Mouse (Mus musculus) forebrain, embryonic 12.5 days (tissue): ENCODE data around the gene Ccdc172. TPM values are rescaled to one million over a fixed set of nuclear protein-coding genes. Genes with fewer than 3 reads are reported as not detected.

Source experiments
- ATAC-seq: fragments of 200-750 bp; cut with Nextera tagmentation; 2 replicates; pipeline ENCODE4 v1.8.0; 2017; ENCODE audit warnings: moderate TSS enrichment; ENCODE audit not compliant: low FRiP score
- H3K27ac ChIP-seq: fragments of 300-500 bp; sonication (generic); 2 replicates; pipeline ENCODE4 v1.5.1; 2016; ENCODE audit warnings: mild to moderate bottlenecking
- H3K27me3 ChIP-seq: fragments of 300-500 bp; sonication (generic); 2 replicates; pipeline ENCODE4 v1.6.1; 2016; ENCODE audit warnings: mild to moderate bottlenecking
- H3K36me3 ChIP-seq: fragments of 300-500 bp; sonication (generic); replicated peaks from 2 replicates; pipeline ENCODE4 v1.6.1; 2016; ENCODE audit warnings: mild to moderate bottlenecking
- H3K4me1 ChIP-seq: fragments of 300-500 bp; sonication (generic); 2 replicates; pipeline ENCODE4 v1.6.1; 2016
- H3K4me2 ChIP-seq: fragments of 300-500 bp; sonication (generic); 2 replicates; pipeline ENCODE4 v1.6.1; 2016; ENCODE audit warnings: mild to moderate bottlenecking, moderate library complexity
- H3K4me3 ChIP-seq: fragments of 300-500 bp; sonication (generic); replicated peaks from 2 replicates; pipeline ENCODE4 v1.5.1; 2016; ENCODE audit warnings: mild to moderate bottlenecking
- H3K9ac ChIP-seq: fragments of 300-500 bp; sonication (generic); 2 replicates; pipeline ENCODE4 v1.6.1; 2016; ENCODE audit warnings: mild to moderate bottlenecking
- H3K9me3 ChIP-seq: fragments of 300-500 bp; sonication (generic); 2 replicates; pipeline ENCODE4 v1.6.1; 2016
- WGBS: fragments of 180-500 bp; shearing (Covaris S2); methylation state at CpG from one replicate; pipeline ENCODE4 v1.1.7; 2016; 5-methylcytosine and 5-hydroxymethylcytosine counted together
- polyA plus RNA-seq: library from polyadenylated mRNA; unstranded; fragments of >200 nt; fragmentation: Nextera tagmentation; extraction: Ambion mirVana; gene quantifications from 2 replicates; pipeline ENCODE4 v1.2.1, GENCODE M21; 2016

Gene Ccdc172
- polyA plus RNA-seq, result not detected in 2 replicates

DNA sequence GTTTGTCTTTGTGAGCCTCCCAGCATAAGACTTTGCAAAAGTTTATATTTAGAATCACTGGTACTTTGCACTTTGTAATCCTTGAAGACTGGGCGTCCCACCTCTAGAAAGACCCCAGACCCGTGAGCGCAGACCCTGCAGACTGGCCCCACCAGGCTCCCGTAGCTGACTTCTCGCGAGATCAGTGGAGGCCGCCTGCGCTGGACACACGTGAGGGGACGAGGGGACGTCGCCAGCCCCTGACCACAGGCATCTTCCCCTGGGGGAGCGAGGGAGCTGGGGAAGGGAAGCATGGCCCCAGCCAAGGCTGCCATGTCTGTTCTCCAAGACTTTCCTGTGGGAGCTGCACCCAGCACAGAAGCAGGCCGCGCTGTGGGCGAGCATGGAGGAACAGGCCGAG, at the start of gene Ccdc172:
Ccdc172 (plus strand) TSS at position 176 of the 400 bp plus-strand sequence.
- no peak within 1 kb of the TSS for H3K9ac ChIP-seq
- WGBS, result 92% methylated on average over 17 of the region's 17 CpGs
- H3K4me1 ChIP-seq, result no peaks in the 10 kb centered on the region
- no peak within 1 kb of the TSS for H3K27ac ChIP-seq
- H3K4me3 ChIP-seq, result no peak within 1 kb of the TSS
- no peaks in the 10 kb centered on the region for H3K27me3 ChIP-seq
- no peak within 1 kb of the TSS for H3K4me2 ChIP-seq
- ATAC-seq, result no peak
- no peaks in the 10 kb centered on the region for H3K9me3 ChIP-seq
- H3K36me3 ChIP-seq, result no peaks in the 10 kb centered on the region

DNA sequence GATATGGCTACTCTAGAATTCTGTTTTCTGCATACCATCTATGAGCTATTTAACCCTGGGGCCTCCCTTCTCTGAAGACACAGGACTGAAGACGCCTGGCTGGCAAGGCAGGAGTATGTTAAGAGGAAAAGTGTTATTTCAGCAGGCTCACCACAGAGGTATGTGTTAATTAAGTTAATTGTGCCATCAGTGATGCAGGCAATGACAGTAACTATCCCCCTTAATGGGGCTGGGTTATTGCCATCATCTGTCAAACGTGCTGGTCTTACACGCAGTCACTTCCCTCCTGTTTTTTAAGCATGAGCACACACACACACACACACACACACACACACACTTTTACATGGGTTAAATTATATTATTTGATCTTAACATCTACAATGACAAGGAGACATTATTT, 48.0 kb upstream of the Ccdc172 start:
- Histone ChIP-seq H3K27me3 (peaks cover 42% of the 10 kb centered on the region), H3K27ac (no peak overlapping the region), H3K36me3 (no peaks in the 10 kb centered on the region), H3K4me3 (no peak overlapping the region), H3K9ac (no peak overlapping the region), H3K4me1 (peaks cover 14% of the 10 kb centered on the region), H3K9me3 (peaks cover 5% of the 10 kb centered on the region; the same call in 1 of the 2 replicates), H3K4me2 (no peak overlapping the region)
- 48% methylated on average over 3 of the region's 3 CpGs for WGBS
- ATAC-seq, result no peak

DNA sequence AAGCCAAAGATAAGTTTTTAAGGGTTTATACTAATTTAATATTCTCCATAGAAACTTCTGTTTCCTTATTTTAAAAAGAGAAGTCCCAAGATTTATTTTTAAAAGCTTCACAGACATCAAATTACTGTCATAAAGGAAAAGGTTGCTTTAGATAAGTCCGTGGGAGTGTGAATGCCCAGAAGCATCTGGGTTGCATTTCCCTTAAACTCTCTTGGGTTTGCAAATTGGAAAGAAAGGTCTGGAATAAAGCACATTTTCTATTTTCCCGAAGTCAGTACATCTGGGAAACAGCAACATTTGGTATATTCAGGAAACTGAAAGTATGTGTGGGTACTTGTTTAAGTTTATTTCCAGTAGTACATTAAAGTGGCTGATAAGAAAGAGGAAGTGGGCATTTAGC, 43.5 kb upstream of the Ccdc172 start:
- no peak overlapping the region for H3K9ac ChIP-seq

DNA sequence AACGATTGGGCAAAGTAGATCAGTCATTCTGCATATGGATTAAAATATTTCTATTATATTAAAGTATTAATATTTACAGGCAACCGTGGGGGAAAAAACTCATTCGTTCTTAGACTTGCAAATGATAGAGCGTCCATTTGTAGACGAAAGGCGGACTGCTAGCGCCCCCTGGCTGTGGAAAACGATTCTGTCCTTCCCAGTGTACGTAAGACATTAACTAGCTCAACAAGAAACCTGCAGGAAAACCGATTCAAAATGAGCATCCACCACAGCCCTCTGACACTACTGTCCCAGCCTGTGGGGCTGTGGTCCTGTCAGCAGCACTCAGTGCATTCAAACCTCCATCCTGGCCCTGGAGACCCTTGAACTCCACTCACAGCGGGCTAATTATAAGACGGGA, 42.4 kb upstream of the Ccdc172 start:
- no peaks in the 10 kb centered on the region for H3K36me3 ChIP-seq
- H3K4me3 ChIP-seq, result no peak overlapping the region
- peak; percentile 30; the same call in 1 of the 2 replicates for ATAC-seq
- 16% methylated on average over 12 of the region's 12 CpGs for WGBS
- no peak overlapping the region for H3K9ac ChIP-seq
- H3K4me2 ChIP-seq, result no peak overlapping the region
- H3K4me1 ChIP-seq, result peaks cover 2% of the 10 kb centered on the region; the same call in 1 of the 2 replicates
- no peak overlapping the region for H3K27ac ChIP-seq
- H3K9me3 ChIP-seq, result peaks cover 5% of the 10 kb centered on the region; the same call in 1 of the 2 replicates
- H3K27me3 ChIP-seq, result peaks cover 22% of the 10 kb centered on the region

More for the DNA sequence above, 43.5 kb upstream of the Ccdc172 start:
- H3K4me3 ChIP-seq, result no peak overlapping the region
- WGBS, result 64% methylated on average over 2 of the region's 2 CpGs
- ATAC-seq, result no peak
- peaks cover 5% of the 10 kb centered on the region; the same call in 1 of the 2 replicates for H3K9me3 ChIP-seq
- no peak overlapping the region for H3K27ac ChIP-seq
- H3K4me1 ChIP-seq, result peaks cover 2% of the 10 kb centered on the region; the same call in 1 of the 2 replicates
- no peak overlapping the region for H3K4me2 ChIP-seq
- H3K36me3 ChIP-seq, result no peaks in the 10 kb centered on the region
- H3K27me3 ChIP-seq, result peaks cover 26% of the 10 kb centered on the region

DNA sequence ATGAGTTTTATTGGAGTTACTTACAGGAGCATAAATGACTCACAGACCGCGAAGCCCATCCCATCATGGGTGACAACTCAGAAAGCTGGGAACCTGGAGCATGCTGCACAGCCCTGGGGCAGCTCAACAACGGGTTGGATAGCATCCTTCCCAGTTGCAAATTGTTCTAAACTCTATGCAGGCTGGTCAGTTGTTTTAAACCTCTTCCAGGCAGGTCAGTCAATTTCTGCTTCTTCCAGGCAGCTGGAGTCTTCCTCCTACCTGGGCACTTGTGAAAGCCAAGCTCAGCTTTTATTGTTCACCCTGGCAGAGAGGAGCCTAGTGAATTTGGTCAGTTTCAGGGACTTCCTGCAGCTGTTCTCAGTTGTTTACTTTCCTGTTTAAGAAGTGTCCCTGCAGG, 37.5 kb upstream of the Ccdc172 start:
- ATAC-seq, result no peak
- H3K9ac ChIP-seq, result no peak overlapping the region
- no peak overlapping the region for H3K27ac ChIP-seq
- 85% methylated on average over 3 of the region's 3 CpGs for WGBS
- H3K36me3 ChIP-seq, result no peaks in the 10 kb centered on the region
- H3K27me3 ChIP-seq, result peaks cover 11% of the 10 kb centered on the region; the same call in 1 of the 2 replicates
- H3K9me3 ChIP-seq, result peaks cover under 1% of the 10 kb centered on the region; the same call in 1 of the 2 replicates
- H3K4me1 ChIP-seq, result no peaks in the 10 kb centered on the region
- no peak overlapping the region for H3K4me3 ChIP-seq
- H3K4me2 ChIP-seq, result no peak overlapping the region

DNA sequence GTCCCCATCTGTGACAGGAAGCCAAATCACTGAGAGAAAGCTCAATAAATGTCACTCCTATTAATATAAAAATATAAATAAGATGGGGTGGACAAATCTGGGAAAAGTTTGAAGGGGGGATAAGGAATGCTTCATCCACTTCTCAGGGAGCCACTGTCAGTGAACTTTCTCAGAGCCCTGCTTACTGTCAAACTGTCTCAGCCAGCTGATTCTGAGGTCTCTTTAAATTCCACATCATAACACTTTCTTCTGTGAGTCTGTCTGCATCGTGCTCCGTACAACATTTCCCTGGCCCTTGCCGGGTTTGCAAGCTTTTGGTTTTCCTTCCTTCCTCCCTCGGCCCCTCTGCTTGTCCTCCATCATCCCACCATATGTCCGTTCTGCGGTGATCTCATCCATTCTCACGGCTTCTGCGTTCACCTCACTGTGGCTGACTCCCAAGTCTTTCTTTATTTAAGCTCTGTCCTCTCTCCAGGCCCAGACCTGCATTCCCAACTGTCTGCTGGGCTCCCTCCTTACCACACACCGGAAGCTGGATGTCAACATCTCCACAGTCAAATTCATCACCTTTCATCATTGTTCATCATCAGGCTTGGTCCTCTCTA, 29.3 kb upstream of the Ccdc172 start:
- Histone ChIP-seq H3K36me3 (no peaks in the 10 kb centered on the region), H3K9me3 (peaks cover 6% of the 10 kb centered on the region; the same call in 1 of the 2 replicates), H3K27ac (no peak overlapping the region), H3K9ac (no peak overlapping the region), H3K27me3 (no peaks in the 10 kb centered on the region), H3K4me3 (no peak overlapping the region), H3K4me2 (no peak overlapping the region), H3K4me1 (no peaks in the 10 kb centered on the region)
- ATAC-seq, result no peak
- 91% methylated on average over 9 of the region's 9 CpGs for WGBS

DNA sequence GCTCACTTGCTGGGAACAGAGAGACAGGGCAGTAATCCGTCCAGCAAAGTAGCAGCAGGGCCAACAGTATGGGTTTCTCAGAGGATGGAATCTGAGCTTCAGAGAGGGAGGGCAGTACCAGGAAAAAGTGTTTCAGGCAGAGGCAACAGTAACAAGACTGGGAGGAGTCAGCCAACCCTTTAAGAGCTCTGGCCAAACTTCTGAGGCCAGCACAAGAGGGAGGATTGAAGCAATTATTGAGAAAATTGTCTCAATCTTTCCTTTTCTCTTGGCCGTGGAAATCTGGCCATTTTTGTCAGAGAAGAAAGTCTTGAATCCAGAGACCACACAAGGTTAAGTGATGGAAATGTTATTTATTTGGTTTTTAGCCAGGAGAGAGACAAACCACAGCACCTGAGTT, 25.1 kb upstream of the Ccdc172 start:
- no peak overlapping the region for H3K4me2 ChIP-seq
- WGBS, result 65% methylated on average over 2 of the region's 2 CpGs
- H3K27ac ChIP-seq, result no peak overlapping the region
- H3K27me3 ChIP-seq, result no peaks in the 10 kb centered on the region
- H3K36me3 ChIP-seq, result no peaks in the 10 kb centered on the region
- no peak overlapping the region for H3K9ac ChIP-seq
- H3K9me3 ChIP-seq, result no peaks in the 10 kb centered on the region
- ATAC-seq, result no peak
- H3K4me1 ChIP-seq, result no peaks in the 10 kb centered on the region
- H3K4me3 ChIP-seq, result no peak overlapping the region

DNA sequence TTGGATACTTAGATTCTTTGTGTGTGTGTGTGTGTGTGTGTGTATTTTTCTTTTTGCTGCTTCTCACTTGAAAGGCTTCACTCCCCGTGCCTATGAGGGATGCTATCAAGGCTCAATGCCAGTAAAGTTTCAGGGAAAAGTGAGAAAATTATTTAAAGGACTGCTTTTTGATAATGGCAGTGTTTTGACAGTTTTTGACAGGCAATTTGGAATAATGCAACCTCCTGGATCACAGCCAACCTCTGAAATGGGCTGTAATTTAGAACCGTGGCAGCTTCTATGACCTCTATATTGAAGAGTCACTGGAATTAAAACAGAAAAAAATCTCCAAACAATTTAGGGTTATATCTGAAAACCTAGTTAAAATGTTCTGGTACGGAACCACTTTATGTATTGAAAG, 14.7 kb upstream of the Ccdc172 start:
- no peaks in the 10 kb centered on the region for H3K36me3 ChIP-seq
- H3K9ac ChIP-seq, result no peak overlapping the region
- no peak overlapping the region for H3K4me3 ChIP-seq
- ATAC-seq, result no peak
- no peaks in the 10 kb centered on the region for H3K9me3 ChIP-seq
- H3K27me3 ChIP-seq, result no peaks in the 10 kb centered on the region
- no peak overlapping the region for H3K27ac ChIP-seq
- H3K4me2 ChIP-seq, result no peak overlapping the region
- peaks cover 9% of the 10 kb centered on the region; the same call in 1 of the 2 replicates for H3K4me1 ChIP-seq
- 49% methylated on average over 3 of the region's 3 CpGs for WGBS

DNA sequence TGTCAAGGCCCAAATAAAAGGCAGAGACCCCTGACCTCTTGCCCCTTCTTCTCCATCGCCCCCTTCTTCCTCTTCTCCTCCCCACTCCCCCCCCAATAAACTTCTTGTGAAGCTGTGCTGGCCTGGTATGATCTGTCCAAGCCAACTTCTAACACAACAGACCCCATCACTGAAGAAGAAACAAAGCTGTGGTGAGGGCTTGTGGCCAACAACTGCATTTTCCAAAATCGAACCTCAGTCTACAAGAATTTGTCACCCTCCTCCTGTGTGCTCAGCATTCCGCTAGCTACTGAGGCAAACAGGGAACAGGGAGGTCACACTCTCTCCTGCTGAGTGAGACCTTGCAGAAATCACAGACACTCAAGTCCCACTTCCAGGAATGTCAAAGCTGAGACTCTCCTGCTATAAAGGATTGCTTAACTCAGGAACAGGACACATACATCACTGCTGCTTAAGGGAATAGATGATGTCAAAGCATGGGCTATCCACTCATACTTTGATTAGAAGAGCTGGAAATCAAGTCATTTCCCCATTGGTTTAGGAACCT, 12.3 kb upstream of the Ccdc172 start:
- Histone ChIP-seq H3K9me3 (no peaks in the 10 kb centered on the region), H3K27me3 (no peaks in the 10 kb centered on the region), H3K4me3 (no peak overlapping the region), H3K36me3 (no peaks in the 10 kb centered on the region), H3K9ac (no peak overlapping the region), H3K4me2 (no peak overlapping the region), H3K4me1 (peaks cover 9% of the 10 kb centered on the region; the same call in 1 of the 2 replicates), H3K27ac (no peak overlapping the region)
- WGBS, result 67% methylated on average over 3 of the region's 3 CpGs
- no peak for ATAC-seq

DNA sequence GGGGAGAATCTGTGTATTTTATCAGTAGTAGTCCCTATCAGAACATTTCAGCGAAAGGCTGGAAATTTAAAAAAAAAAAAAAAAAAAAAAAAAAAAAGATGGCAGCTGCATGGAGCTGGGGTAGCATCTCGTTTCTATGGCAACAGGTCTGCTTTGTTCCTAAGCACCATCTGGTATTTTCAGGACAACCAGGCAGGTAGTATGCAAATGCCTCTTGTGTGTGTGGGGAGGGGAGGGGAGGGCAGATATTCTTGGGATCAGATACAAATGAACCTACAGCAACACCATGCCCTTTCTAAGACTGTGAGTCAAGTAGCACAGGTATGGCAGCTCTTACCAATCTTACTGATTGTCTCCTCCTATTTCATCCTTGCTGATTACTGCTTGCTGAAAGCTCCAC, 11.7 kb upstream of the Ccdc172 start:
- ATAC-seq, result peak; percentile 39; the same call in 1 of the 2 replicates
- Histone ChIP-seq H3K27me3 (no peaks in the 10 kb centered on the region), H3K27ac (no peak overlapping the region), H3K9me3 (no peaks in the 10 kb centered on the region), H3K9ac (no peak overlapping the region), H3K4me2 (no peak overlapping the region), H3K4me3 (no peak overlapping the region), H3K4me1 (peaks cover 9% of the 10 kb centered on the region; the same call in 1 of the 2 replicates), H3K36me3 (no peaks in the 10 kb centered on the region)
- WGBS, result 72% methylated on average over 2 of the region's 2 CpGs

DNA sequence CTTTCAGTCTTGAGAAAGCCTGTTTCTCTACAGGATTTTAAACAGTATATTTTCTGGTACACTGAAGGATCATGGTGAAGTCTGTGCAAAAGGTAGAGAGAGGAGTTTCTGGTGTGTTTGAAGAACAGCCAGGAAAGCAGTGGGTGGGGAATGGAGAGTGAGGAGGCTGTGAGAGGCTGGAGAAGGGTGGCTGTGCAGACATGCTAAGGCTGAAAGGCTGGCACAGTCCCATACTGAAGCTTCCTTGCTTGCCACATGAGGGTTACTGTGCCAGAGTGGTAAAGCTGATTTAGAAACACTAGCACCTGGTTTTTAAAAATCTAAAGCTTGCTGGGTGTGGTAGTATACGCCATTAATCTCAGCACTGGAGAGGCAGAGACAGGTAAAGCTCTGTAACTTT, 9.9 kb downstream of the Ccdc172 start:
- WGBS, result 94% methylated on average over 1 of the region's 1 CpGs
- ATAC-seq, result no peak
- no peak overlapping the region for H3K4me2 ChIP-seq

DNA sequence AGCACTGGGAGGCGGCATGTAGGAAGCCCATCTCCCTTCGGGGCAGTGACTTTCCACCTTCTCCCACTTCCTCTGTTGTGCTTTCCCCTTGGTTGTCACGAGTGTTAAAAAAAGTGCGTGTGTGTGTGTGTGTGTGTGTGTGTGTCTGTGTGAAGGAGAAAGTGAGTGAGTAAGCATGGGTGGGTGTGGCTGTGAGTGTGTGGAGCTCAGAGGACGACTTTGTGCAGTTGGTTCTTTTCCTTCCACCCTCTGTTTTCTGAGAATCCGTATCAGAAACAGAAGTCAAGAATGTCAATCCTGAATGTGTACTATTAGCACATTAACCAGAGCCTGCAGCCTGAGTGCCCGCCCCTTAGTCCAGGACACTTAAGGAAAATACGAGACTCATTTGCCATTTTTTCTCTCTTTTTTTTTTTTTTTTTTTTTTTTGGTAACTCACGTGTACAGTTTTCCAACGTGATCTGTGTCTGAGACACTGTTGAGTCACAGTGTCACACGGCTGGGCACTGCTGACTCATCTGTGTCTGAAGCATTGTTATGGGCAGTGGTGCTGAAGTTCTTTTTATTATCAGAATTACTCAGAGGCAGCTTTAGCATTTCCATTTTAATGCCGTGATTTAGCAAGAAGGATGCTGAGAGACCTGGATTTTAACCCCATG, 12.1 kb downstream of the Ccdc172 start:
- no peak overlapping the region for H3K9ac ChIP-seq
- no peaks in the 10 kb centered on the region for H3K36me3 ChIP-seq
- H3K27me3 ChIP-seq, result peaks cover 27% of the 10 kb centered on the region
- no peak overlapping the region for H3K4me3 ChIP-seq
- 38% methylated on average over 12 of the region's 12 CpGs for WGBS
- no peak overlapping the region for H3K27ac ChIP-seq
- peaks cover 4% of the 10 kb centered on the region; the same call in 1 of the 2 replicates for H3K4me1 ChIP-seq
- H3K9me3 ChIP-seq, result no peaks in the 10 kb centered on the region
- no peak for ATAC-seq
- no peak overlapping the region for H3K4me2 ChIP-seq

More for the DNA sequence above, 9.9 kb downstream of the Ccdc172 start:
- Histone ChIP-seq H3K9ac (no peak overlapping the region), H3K27ac (no peak overlapping the region), H3K4me1 (peaks cover 4% of the 10 kb centered on the region; the same call in 1 of the 2 replicates), H3K4me3 (no peak overlapping the region), H3K27me3 (peaks cover 27% of the 10 kb centered on the region), H3K36me3 (no peaks in the 10 kb centered on the region), H3K9me3 (no peaks in the 10 kb centered on the region)
